ENCODE assay signal across 12 mouse cellular contexts in the genomic region with DNA sequence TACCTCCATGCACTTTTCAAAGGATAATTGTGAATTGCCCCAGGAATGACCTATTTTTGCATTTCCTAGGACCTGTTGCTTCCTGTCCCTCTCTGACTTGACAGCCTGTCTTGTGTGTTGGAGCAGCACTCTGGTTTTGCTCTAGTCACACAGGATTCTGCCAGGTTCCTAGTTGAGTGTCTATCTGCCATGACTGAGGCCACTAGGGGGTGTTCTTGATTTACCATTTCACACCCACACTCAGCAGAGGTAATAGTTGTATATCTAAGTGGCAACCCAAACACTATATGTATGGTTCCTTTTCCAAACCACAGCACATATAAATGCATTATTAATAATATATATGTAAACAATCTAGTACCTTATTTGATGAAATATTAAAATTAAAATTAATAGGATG. TPM values are rescaled to one million over a fixed set of nuclear protein-coding genes. Genes with fewer than 3 reads are reported as not detected.
DNase-seq lines count a peak whose midpoint lies in the region; ATAC-seq and TF ChIP-seq lines count a peak whose summit lies in the region.
"Had no signal": no experiment of that assay in that cellular context is flagged by ENCODE, and none has a peak within 500 bp of the region (broad histone marks: within the 10 kb centered on the region; RNA-seq: fewer than 3 reads in every experiment).

No protein-coding gene starts in this region.

- H3K4me3 ChIP-seq in kidney, embryonic 15.5 days (replicated peaks): no peak overlapping the region
- H3K4me3 ChIP-seq in forebrain, embryonic 12.5 days (replicated peaks): no peak overlapping the region
- H3K4me3 ChIP-seq: embryonic facial prominence, embryonic 13.5 days; stomach, embryonic 15.5 days had no signal

- H3K4me1 ChIP-seq in kidney, embryonic 15.5 days: no peaks in the 10 kb centered on the region
- no peaks in the 10 kb centered on the region for H3K4me1 ChIP-seq in forebrain, embryonic 12.5 days
- H3K4me1 ChIP-seq: embryonic facial prominence, embryonic 13.5 days; stomach, embryonic 15.5 days had no signal

- peak; percentile 16 to 17 for DNase-seq in cerebellum, postnatal 10 days
- DNase-seq in cerebellum, adult 11 months: no peak
- peak; percentile 13 for DNase-seq in kidney, postnatal 10 days
- peak; percentile 54 for DNase-seq in 416B (ENCODE audit: low read depth)
- peak; percentile 17 for DNase-seq in brain, embryonic 14.5 days (ENCODE audit: low read depth)
- no peak for DNase-seq in spleen, postnatal 10 days (ENCODE audit: low spot score in 2 of 2)
- DNase-seq: heart, postnatal 36 days; lung, adult 2 months had no signal

- no peaks in the 10 kb centered on the region for H3K27me3 ChIP-seq in kidney, embryonic 15.5 days
- H3K27me3 ChIP-seq in forebrain, embryonic 12.5 days: no peaks in the 10 kb centered on the region
- H3K27me3 ChIP-seq: embryonic facial prominence, embryonic 13.5 days; stomach, embryonic 15.5 days had no signal

- H3K9ac ChIP-seq in kidney, embryonic 15.5 days: no peak overlapping the region
- no peak overlapping the region for H3K9ac ChIP-seq in forebrain, embryonic 12.5 days
- H3K9ac ChIP-seq: embryonic facial prominence, embryonic 13.5 days; stomach, embryonic 15.5 days had no signal

- no peak for ATAC-seq in kidney, embryonic 15.5 days (replicated peaks; ENCODE audit: low FRiP score)
- ATAC-seq in forebrain, embryonic 12.5 days (ENCODE audit: low FRiP score): no peak

- no peaks in the 10 kb centered on the region for H3K9me3 ChIP-seq in kidney, embryonic 15.5 days (replicated peaks)
- no peaks in the 10 kb centered on the region for H3K9me3 ChIP-seq in forebrain, embryonic 12.5 days
- H3K9me3 ChIP-seq: embryonic facial prominence, embryonic 13.5 days; stomach, embryonic 15.5 days had no signal

- TF ChIP-seq CTCF in brain, embryonic 14.5 days (IDR thresholded peaks at IDR 0.05; ENCODE audit: borderline replicate concordance, extremely low read depth, insufficient read depth, insufficient read length): peak; percentile 18; the same call in 1 of the 2 replicates

- H3K27ac ChIP-seq in kidney, embryonic 15.5 days: no peak overlapping the region
- H3K27ac ChIP-seq in forebrain, embryonic 12.5 days: no peak overlapping the region
- H3K27ac ChIP-seq: embryonic facial prominence, embryonic 13.5 days; stomach, embryonic 15.5 days had no signal

- H3K4me2 ChIP-seq in kidney, embryonic 15.5 days: no peak overlapping the region
- H3K4me2 ChIP-seq in forebrain, embryonic 12.5 days: no peak overlapping the region
- H3K4me2 ChIP-seq: embryonic facial prominence, embryonic 13.5 days; stomach, embryonic 15.5 days had no signal

- no peaks in the 10 kb centered on the region for H3K36me3 ChIP-seq in kidney, embryonic 15.5 days
- no peaks in the 10 kb centered on the region for H3K36me3 ChIP-seq in forebrain, embryonic 12.5 days (replicated peaks)
- H3K36me3 ChIP-seq: embryonic facial prominence, embryonic 13.5 days; stomach, embryonic 15.5 days had no signal

- TF ChIP-seq POLR2A in brain, embryonic 14.5 days (IDR thresholded peaks at IDR 0.05; ENCODE audit: borderline replicate concordance, extremely low read depth, insufficient read depth, insufficient read length, poor library complexity, severe bottlenecking): no peak

RNA-seq across cellular contexts. Expression of a gene that starts 26.1 kb away (rescaled TPM):
- 0.35 and 0.60 TPM in 2 replicates for polyA plus RNA-seq in kidney, embryonic 15.5 days (2015; fragmentation: Nextera tagmentation; extraction: Ambion mirVana)
- polyA plus RNA-seq in brain, embryonic 14.5 days (2012; rRNA removed): 0.33 and 0.77 TPM in 2 replicates
- polyA plus RNA-seq in forebrain, embryonic 12.5 days (2016; fragmentation: Nextera tagmentation; extraction: Ambion mirVana): 0.35 and 0.40 TPM in 2 replicates

RNA-seq across cellular contexts. Expression of a gene that starts 51.2 kb away (rescaled TPM):
- 3.7 and 4.1 TPM in 2 replicates for polyA plus RNA-seq in kidney, embryonic 15.5 days (2015; fragmentation: Nextera tagmentation; extraction: Ambion mirVana)
- 1.2 and 2.3 TPM in 2 replicates for polyA plus RNA-seq in brain, embryonic 14.5 days (2012; rRNA removed)
- 0.69 and 0.74 TPM in 2 replicates for polyA plus RNA-seq in forebrain, embryonic 12.5 days (2016; fragmentation: Nextera tagmentation; extraction: Ambion mirVana)

RNA-seq across cellular contexts. Expression of a gene that starts 56.2 kb away (rescaled TPM):
- polyA plus RNA-seq in kidney, embryonic 15.5 days (2015; fragmentation: Nextera tagmentation; extraction: Ambion mirVana): 1.6 and 1.8 TPM in 2 replicates
- 6.7 and 11.1 TPM in 2 replicates for polyA plus RNA-seq in brain, embryonic 14.5 days (2012; rRNA removed)
- polyA plus RNA-seq in forebrain, embryonic 12.5 days (2016; fragmentation: Nextera tagmentation; extraction: Ambion mirVana): 14.8 and 16.7 TPM in 2 replicates

Comparison
In these comparisons a context has a peak if more than half of its experiments do, and no peak if none do; other contexts are left out.
1. DNase-seq: peak in cerebellum, postnatal 10 days (2 of 2), kidney, postnatal 10 days (single experiment), 416B (single experiment) and brain, embryonic 14.5 days (single experiment); none in cerebellum, adult 11 months (single experiment) and spleen, postnatal 10 days (0 of 2).